Mouse (Mus musculus) ovary, adult 10 weeks (tissue): ENCODE data around the gene Magea2. TPM values are rescaled to one million over a fixed set of nuclear protein-coding genes. Genes with fewer than 3 reads are reported as not detected.

ENCODE experiments used
- polyA plus RNA-seq: library from polyadenylated mRNA; stranded (reverse); fragments of 350-450 nt; fragmentation: Illumina TruSeq; extraction: RNeasy Lipid Tissue Mini Kit (QIAGEN cat#74804); gene quantifications from one replicate; pipeline ENCODE4 v1.2.3, GENCODE M21; 2014

Gene Magea2
- polyA plus RNA-seq: not detected

DNA sequence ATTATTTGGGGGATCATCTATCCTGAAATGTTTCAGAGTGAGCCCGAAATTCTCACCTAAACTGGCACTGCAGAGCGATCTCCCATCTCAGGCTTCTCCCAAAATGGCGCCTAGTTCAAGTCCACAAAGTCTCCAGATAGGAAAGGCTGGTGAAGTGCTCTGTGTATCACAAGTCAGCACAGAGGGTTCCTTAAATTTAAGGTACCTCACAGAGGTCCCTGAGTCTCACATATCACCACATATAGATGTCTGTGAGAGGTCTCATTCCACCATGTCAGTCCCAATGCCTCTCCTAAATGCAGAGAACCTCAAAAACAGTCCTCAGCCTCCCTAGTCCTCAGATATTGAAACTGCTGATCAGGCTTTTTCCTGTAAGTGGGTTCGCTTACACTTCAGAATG lies at the start of gene Magea2:
Gene Magea2, minus strand, starts transcription at position 101 of the 400 bp plus-strand sequence.

GRCm38 (mm10) chrX:155128312-155128711 lies 34.8 kb upstream of the Magea2 start, which contains the start of gene Cldn34b2:
TSS of gene Cldn34b2 (minus strand) at chrX:155128412.

GRCm38 (mm10) chrX:155089693-155090092 lies 3.8 kb downstream of the Magea2 start, which contains the start of gene Magea1:
TSS of gene Magea1 (minus strand) at chrX:155089793.

DNA sequence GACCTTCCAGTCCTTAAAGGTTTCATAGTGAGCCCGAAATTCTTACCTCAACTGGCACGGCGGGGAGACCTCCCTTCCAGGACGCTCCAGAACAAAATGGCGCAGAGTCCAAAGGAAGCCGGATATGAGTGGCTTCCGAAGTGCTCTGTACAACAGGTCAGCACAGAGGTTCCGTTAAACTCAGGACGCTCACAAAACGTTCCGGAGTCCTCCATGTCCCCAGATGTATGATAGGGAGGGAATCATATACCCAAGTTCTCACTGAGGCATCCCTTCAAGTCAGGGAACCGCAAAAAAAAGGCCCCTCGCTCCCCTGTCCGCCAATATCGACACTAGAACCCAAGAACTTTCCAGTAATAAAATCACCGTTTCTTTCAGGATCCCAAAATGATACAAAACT lies 30.4 kb downstream of the Magea2 start, which contains the start of gene Magea5:
Gene Magea5, minus strand, starts transcription at position 101 of the 400 bp plus-strand sequence.

GRCm38 (mm10) chrX:154995750-154996149 lies 97.7 kb downstream of the Magea2 start, which contains the start of gene Magea8:
TSS of gene Magea8 (minus strand) at chrX:154995850.

Other genes with a start within 250 kb of the Magea2 start
- not detected for gene Cldn34b1, start 203.4 kb downstream of the Magea2 start, polyA plus RNA-seq
- not detected for gene Magea6, start 157.7 kb downstream of the Magea2 start, polyA plus RNA-seq
- gene Magea3, start 144.2 kb downstream of the Magea2 start, polyA plus RNA-seq: not detected
- gene Magea8, start 97.8 kb downstream of the Magea2 start, polyA plus RNA-seq: not detected
- not detected for gene Magea5, start 30.5 kb downstream of the Magea2 start, polyA plus RNA-seq
- not detected for gene Magea1, start 3.9 kb downstream of the Magea2 start, polyA plus RNA-seq
- gene Cldn34b2, start 34.7 kb upstream of the Magea2 start, polyA plus RNA-seq: 1.5 TPM
- gene Sat1, start 122.8 kb upstream of the Magea2 start, polyA plus RNA-seq: 180 TPM
- gene Acot9, start 168.8 kb upstream of the Magea2 start, polyA plus RNA-seq: 78.3 TPM
- 234 TPM for gene Prdx4, start 247.1 kb upstream of the Magea2 start, polyA plus RNA-seq